9 mouse cellular contexts compared by ENCODE assay signal in the genomic region with DNA sequence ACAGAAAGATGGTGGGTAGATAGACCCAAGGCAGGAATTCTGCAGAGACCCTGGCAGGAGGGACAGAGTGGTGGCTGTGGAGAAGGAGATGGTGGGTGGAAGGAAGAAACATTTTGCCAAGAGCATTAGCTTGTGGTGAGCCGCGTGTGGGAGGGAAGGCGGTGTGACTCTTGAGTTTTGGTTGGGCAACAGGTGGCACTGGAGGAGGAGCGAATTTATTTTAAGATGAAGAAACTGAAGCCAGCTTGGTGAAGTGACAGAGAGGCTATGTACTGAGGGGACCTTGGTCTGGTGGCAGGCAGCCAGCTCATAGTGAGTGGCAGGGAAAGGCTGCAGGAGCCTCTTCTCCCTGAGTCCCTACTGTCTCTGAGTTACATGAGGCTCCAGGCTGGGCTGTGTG. TPM values are rescaled to one million over a fixed set of nuclear protein-coding genes. Genes with fewer than 3 reads are reported as not detected.
DNase-seq lines count a peak whose midpoint lies in the region; ATAC-seq and TF ChIP-seq lines count a peak whose summit lies in the region.
"Had no signal": no experiment of that assay in that cellular context is flagged by ENCODE, and none has a peak within 500 bp of the region (broad histone marks: within the 10 kb centered on the region; RNA-seq: fewer than 3 reads in every experiment).

No protein-coding gene starts in this region.

- peak; percentile 36 for DNase-seq in kidney, adult 2 months
- DNase-seq in frontal cortex, adult 2 months (ENCODE audit: extremely low spot score in 1 of 2, low spot score in 1 of 2) = peak; percentile 76 to 81
- no peak for DNase-seq in hindbrain, embryonic 10.5 days (ENCODE audit: low spot score)
- DNase-seq in hindbrain, postnatal 0 days (ENCODE audit: low spot score) = no peak
- no peak for DNase-seq in cerebellum, adult 11 months

- H3K4me1 ChIP-seq in kidney, adult 2 months (ENCODE audit: control insufficient read depth, insufficient read depth, low read length) = no peaks in the 10 kb centered on the region
- H3K4me1 ChIP-seq in kidney, embryonic 15.5 days = no peaks in the 10 kb centered on the region
- peaks cover 57% of the 10 kb centered on the region for H3K4me1 ChIP-seq in megakaryocyte, embryonic 14.5 days
- peaks cover 14% of the 10 kb centered on the region for H3K4me1 ChIP-seq in hindbrain, embryonic 10.5 days (replicated peaks)
- H3K4me1 ChIP-seq in hindbrain, postnatal 0 days (ENCODE audit: insufficient read depth, low read length) = peaks cover 14% of the 10 kb centered on the region; the same call in 1 of the 2 replicates
- H3K4me1 ChIP-seq: limb, embryonic 13.5 days had no signal

- ATAC-seq in kidney, embryonic 15.5 days (replicated peaks; ENCODE audit: low FRiP score) = no peak
- ATAC-seq in hematopoietic stem cell, adult 5-6 weeks (replicated peaks in 1 of 2; ENCODE audit: insufficient read depth in 1 of 2, low FRiP score in 2 of 2, low TSS enrichment in 1 of 2, low read depth in 1 of 2, poor library complexity in 2 of 2, severe bottlenecking in 2 of 2) = peak; percentile 62 to 75
- no peak for ATAC-seq in hindbrain, postnatal 0 days

- H3K9ac ChIP-seq in kidney, embryonic 15.5 days = no peak overlapping the region
- H3K9ac ChIP-seq in hindbrain, postnatal 0 days (replicated peaks; ENCODE audit: low read length) = no peak overlapping the region
- H3K9ac ChIP-seq: limb, embryonic 13.5 days had no signal

- H3K27ac ChIP-seq in kidney, adult 2 months (ENCODE audit: insufficient read depth, low read depth, low read length) = no peak overlapping the region
- H3K27ac ChIP-seq in kidney, embryonic 15.5 days = no peak overlapping the region
- no peak overlapping the region for H3K27ac ChIP-seq in hindbrain, embryonic 10.5 days
- H3K27ac ChIP-seq in hindbrain, postnatal 0 days = no peak overlapping the region
- H3K27ac ChIP-seq: limb, embryonic 13.5 days had no signal

- H3K27me3 ChIP-seq in kidney, adult 2 months (replicated peaks; ENCODE audit: control insufficient read depth, insufficient read depth, low read length) = no peaks in the 10 kb centered on the region
- no peaks in the 10 kb centered on the region for H3K27me3 ChIP-seq in kidney, embryonic 15.5 days
- peaks cover 87% of the 10 kb centered on the region for H3K27me3 ChIP-seq in megakaryocyte, embryonic 14.5 days (replicated peaks)
- H3K27me3 ChIP-seq in hindbrain, embryonic 10.5 days (ENCODE audit: insufficient read depth, poor library complexity, severe bottlenecking) = no peaks in the 10 kb centered on the region
- H3K27me3 ChIP-seq in hindbrain, postnatal 0 days (ENCODE audit: insufficient read depth, low read length) = 0 out of 2 replicates have a peak, but pooled peaks cover 1% of the 10 kb centered on the region
- H3K27me3 ChIP-seq: limb, embryonic 13.5 days had no signal

- WGBS in kidney, adult 2 months = 77% methylated on average over 4 of the region's 4 CpGs
- whole genome bisulfite sequencing in kidney, embryonic 15.5 days = 92% methylated on average over 4 of the region's 4 CpGs
- WGBS in hindbrain, embryonic 10.5 days = 89% methylated on average over 4 of the region's 4 CpGs
- WGBS in hindbrain, postnatal 0 days = 77% methylated on average over 4 of the region's 4 CpGs

- H3K4me3 ChIP-seq in kidney, adult 2 months (ENCODE audit: insufficient read depth, low read depth, low read length) = no peak overlapping the region
- H3K4me3 ChIP-seq in kidney, embryonic 15.5 days (replicated peaks) = no peak overlapping the region
- H3K4me3 ChIP-seq in megakaryocyte, embryonic 14.5 days (replicated peaks) = peak overlapping the region; percentile 3
- H3K4me3 ChIP-seq in hindbrain, embryonic 10.5 days = no peak overlapping the region
- no peak overlapping the region for H3K4me3 ChIP-seq in hindbrain, postnatal 0 days (ENCODE audit: low read length)
- H3K4me3 ChIP-seq: limb, embryonic 13.5 days had no signal

- no peak for TF ChIP-seq CTCF in kidney, adult 2 months (conservative IDR thresholded peaks at IDR 0.05; ENCODE audit: insufficient read depth, insufficient read length, low read depth, low read length)
- no peak for TF ChIP-seq CTCF in hindbrain, postnatal 0 days (IDR thresholded peaks at IDR 0.05; ENCODE audit: low read depth)

- H3K36me3 ChIP-seq in kidney, adult 2 months (ENCODE audit: control insufficient read depth, insufficient read depth, low read length) = no peaks in the 10 kb centered on the region
- H3K36me3 ChIP-seq in kidney, embryonic 15.5 days = no peaks in the 10 kb centered on the region
- no peaks in the 10 kb centered on the region for H3K36me3 ChIP-seq in megakaryocyte, embryonic 14.5 days (replicated peaks; ENCODE audit: low read length)
- no peaks in the 10 kb centered on the region for H3K36me3 ChIP-seq in hindbrain, embryonic 10.5 days
- H3K36me3 ChIP-seq in hindbrain, postnatal 0 days (ENCODE audit: insufficient read depth, low read length) = no peaks in the 10 kb centered on the region
- H3K36me3 ChIP-seq: limb, embryonic 13.5 days had no signal

- no peak overlapping the region for H3K4me2 ChIP-seq in kidney, embryonic 15.5 days
- H3K4me2 ChIP-seq in hindbrain, postnatal 0 days (ENCODE audit: low read depth, low read length) = no peak overlapping the region
- H3K4me2 ChIP-seq: limb, embryonic 13.5 days had no signal

- TF ChIP-seq POLR2A in kidney, adult 2 months (IDR thresholded peaks at IDR 0.05; ENCODE audit: low read depth, low read length) = no peak

- H3K9me3 ChIP-seq in kidney, embryonic 15.5 days (replicated peaks) = no peaks in the 10 kb centered on the region
- no peaks in the 10 kb centered on the region for H3K9me3 ChIP-seq in megakaryocyte, embryonic 14.5 days
- no peaks in the 10 kb centered on the region for H3K9me3 ChIP-seq in hindbrain, embryonic 10.5 days
- H3K9me3 ChIP-seq in hindbrain, postnatal 0 days (ENCODE audit: low read length) = no peaks in the 10 kb centered on the region
- H3K9me3 ChIP-seq: limb, embryonic 13.5 days had no signal

RNA-seq across cellular contexts. Expression of a gene that starts 11.1 kb away (rescaled TPM):
- polyA plus RNA-seq in kidney, adult 2 months (2012; rRNA removed) = not detected in 2 replicates
- polyA plus RNA-seq in kidney, embryonic 15.5 days (2015; fragmentation: Nextera tagmentation; extraction: Ambion mirVana) = 0.13 and 0.35 TPM in 2 replicates
- 0.06 TPM in 1 of 2 replicates, not detected in the other for polyA plus RNA-seq in frontal cortex, adult 2 months (2012; rRNA removed)
- not detected in 2 replicates for total RNA-seq in hematopoietic stem cell, adult 5-6 weeks (2017)
- polyA plus RNA-seq in megakaryocyte, embryonic 14.5 days (2012; ENCODE audit: insufficient read depth, low replicate concordance) = not detected in 2 replicates
- 0.05 and 1.4 TPM in 2 replicates for polyA plus RNA-seq in hindbrain, embryonic 10.5 days (2016; fragmentation: Nextera tagmentation; extraction: Ambion mirVana)
- 0.07 and 0.37 TPM in 2 replicates for total RNA-seq in hindbrain, postnatal 0 days (2014; rRNA removed)
- 0.09 and 0.10 TPM in 2 replicates for polyA plus RNA-seq in hindbrain, postnatal 0 days (2015; fragmentation: Nextera tagmentation; extraction: Ambion mirVana)
- polyA plus RNA-seq: limb, embryonic 13.5 days had no signal

RNA-seq across cellular contexts. Expression of a gene that starts 42.3 kb away (rescaled TPM):
- polyA plus RNA-seq in kidney, adult 2 months (2012; rRNA removed) = 26.3 and 27.7 TPM in 2 replicates
- polyA plus RNA-seq in kidney, embryonic 15.5 days (2015; fragmentation: Nextera tagmentation; extraction: Ambion mirVana) = 2.1 and 2.3 TPM in 2 replicates
- polyA plus RNA-seq in frontal cortex, adult 2 months (2012; rRNA removed) = 2.3 and 2.5 TPM in 2 replicates
- not detected in 2 replicates for total RNA-seq in hematopoietic stem cell, adult 5-6 weeks (2017)
- polyA plus RNA-seq in megakaryocyte, embryonic 14.5 days (2012; ENCODE audit: insufficient read depth, low replicate concordance) = not detected in 2 replicates
- polyA plus RNA-seq in hindbrain, embryonic 10.5 days (2016; fragmentation: Nextera tagmentation; extraction: Ambion mirVana) = 1.4 and 2.2 TPM in 2 replicates
- total RNA-seq in hindbrain, postnatal 0 days (2014; rRNA removed) = 0.04 and 0.63 TPM in 2 replicates
- 0.54 and 0.60 TPM in 2 replicates for polyA plus RNA-seq in hindbrain, postnatal 0 days (2015; fragmentation: Nextera tagmentation; extraction: Ambion mirVana)

Comparison
In these comparisons a context has a peak if more than half of its experiments do, and no peak if none do; other contexts are left out.
1. DNase-seq: peak in kidney, adult 2 months (single experiment) and frontal cortex, adult 2 months (2 of 2); none in hindbrain, embryonic 10.5 days (single experiment), hindbrain, postnatal 0 days (single experiment) and cerebellum, adult 11 months (single experiment).
2. ATAC-seq: peak in hematopoietic stem cell, adult 5-6 weeks (2 of 2); none in kidney, embryonic 15.5 days (single experiment) and hindbrain, postnatal 0 days (single experiment).